Mouse (Mus musculus) ES-Bruce4 (cell line): ENCODE measurements at regions not wholly inside any gene's neighbourhood (a gene's known extent, or its start where the extent isn't known, plus 50 kb on each side); places are given as distances from the start of the nearest gene placed in this dataset.

Experiments
- H3K27ac ChIP-seq: 2 replicates; pipeline ENCODE4 v1.5.1; 2012; ENCODE audit warnings: low read length, inconsistent platforms; ENCODE audit not compliant: insufficient read depth
- H3K27me3 ChIP-seq: 2 replicates; pipeline ENCODE4 v1.6.1; 2012; ENCODE audit warnings: mild to moderate bottlenecking, low read length, inconsistent platforms; ENCODE audit not compliant: control insufficient read depth, poor library complexity, insufficient read depth, severe bottlenecking
- H3K36me3 ChIP-seq: 2 replicates; pipeline ENCODE4 v1.6.1; 2012; ENCODE audit warnings: inconsistent platforms, mild to moderate bottlenecking, low read length, moderate library complexity; ENCODE audit not compliant: control insufficient read depth, poor library complexity, insufficient read depth, severe bottlenecking
- H3K4me1 ChIP-seq: one replicate; pipeline ENCODE4 v1.8.1; 2011; ENCODE audit warnings: low read length; ENCODE audit not compliant: control insufficient read depth, insufficient read depth
- H3K4me3 ChIP-seq: 2 replicates; pipeline ENCODE4 v1.5.1; 2011; ENCODE audit warnings: low read depth, mild to moderate bottlenecking, low read length
- H3K9ac ChIP-seq: 2 replicates; pipeline ENCODE4 v1.6.1; 2012; ENCODE audit warnings: low read depth, mild to moderate bottlenecking, inconsistent platforms; ENCODE audit not compliant: poor library complexity, severe bottlenecking
- H3K9me3 ChIP-seq: replicated peaks from 2 replicates; pipeline ENCODE4 v1.6.1; 2012; ENCODE audit warnings: mild to moderate bottlenecking, low read length, inconsistent platforms; ENCODE audit not compliant: control insufficient read depth, poor library complexity, insufficient read depth, severe bottlenecking
- CTCF ChIP-seq: IDR thresholded peaks from one replicate; pipeline ENCODE4 v1.8.1; 2011; ENCODE audit warnings: low read depth, low read length
- EP300 ChIP-seq: IDR thresholded peaks from 2 replicates; pipeline ENCODE4 v1.6.1; 2011; ENCODE audit warnings: low read depth, low read length; ENCODE audit not compliant: insufficient read depth
- POLR2A ChIP-seq: IDR thresholded peaks from one replicate; pipeline ENCODE4 v1.8.1; 2011; ENCODE audit warnings: low read length; ENCODE audit not compliant: insufficient read depth

DNA sequence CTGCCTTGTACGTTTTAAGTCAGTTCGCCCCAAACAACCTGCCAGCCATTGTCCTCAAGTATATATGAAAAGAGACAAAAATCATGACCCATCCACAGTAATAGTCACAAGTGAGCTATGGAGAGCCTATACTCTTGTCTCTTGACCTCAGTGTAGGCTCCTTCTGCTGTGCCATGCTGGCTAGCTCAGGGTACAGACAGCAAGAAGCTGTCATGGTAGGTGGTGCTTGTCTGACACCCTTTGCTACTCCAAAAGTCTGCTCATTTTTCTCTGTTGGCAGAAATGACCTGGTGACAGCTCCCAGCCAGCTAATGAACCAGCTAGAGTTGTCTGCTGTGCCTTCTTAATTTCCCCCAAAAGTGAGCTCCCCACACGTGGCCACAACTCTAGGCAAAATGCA lies 75.3 kb upstream of the Tenm4 start:
- Histone ChIP-seq H3K9ac (no peak overlapping the region), H3K4me3 (no peak overlapping the region), H3K4me1 (no peaks in the 10 kb centered on the region), H3K27ac (no peak overlapping the region), H3K27me3 (no peaks in the 10 kb centered on the region; the same call in 1 of the 2 replicates), H3K9me3 (no peaks in the 10 kb centered on the region), H3K36me3 (no peaks in the 10 kb centered on the region)
- TF ChIP-seq CTCF (no peak), POLR2A (no peak), EP300 (no peak)

DNA sequence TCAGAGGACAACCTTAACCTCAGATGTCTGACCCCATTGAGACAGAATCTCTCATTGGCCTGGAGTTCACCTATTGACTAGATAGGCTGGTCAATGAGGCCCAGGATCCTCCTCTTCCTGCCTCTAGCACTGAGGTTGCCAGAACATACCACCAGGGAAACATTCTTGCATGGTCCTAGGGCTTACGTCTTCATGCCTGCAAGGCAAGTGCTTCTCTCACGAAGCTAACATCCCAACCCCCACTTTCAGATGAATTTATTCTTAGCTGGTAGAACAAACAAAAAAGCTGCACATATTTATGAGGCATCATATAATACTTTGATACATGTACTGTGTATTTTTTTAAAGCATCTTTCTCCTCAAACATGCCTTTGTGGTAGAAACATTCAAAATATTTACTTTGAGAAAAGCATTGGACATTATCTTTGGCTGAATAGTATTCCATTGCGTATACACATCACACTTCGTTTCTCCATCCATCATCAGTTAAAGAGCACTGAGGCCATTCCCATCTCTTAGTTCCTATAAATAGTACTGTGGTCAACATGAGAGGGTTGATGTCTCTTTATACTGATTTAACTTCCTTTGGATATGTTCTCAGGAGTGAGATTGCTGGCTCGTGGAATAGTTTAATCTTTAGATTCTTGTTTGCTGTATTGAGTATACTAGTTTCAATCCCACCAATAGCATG lies 72.2 kb upstream of the Tenm4 start:
- no peaks in the 10 kb centered on the region for H3K4me1 ChIP-seq
- no peaks in the 10 kb centered on the region; the same call in 1 of the 2 replicates for H3K27me3 ChIP-seq
- H3K4me3 ChIP-seq: no peak overlapping the region
- TF ChIP-seq EP300 (no peak), CTCF (no peak), POLR2A (no peak)
- no peaks in the 10 kb centered on the region for H3K9me3 ChIP-seq
- H3K36me3 ChIP-seq: no peaks in the 10 kb centered on the region
- H3K27ac ChIP-seq: no peak overlapping the region
- no peak overlapping the region for H3K9ac ChIP-seq

DNA sequence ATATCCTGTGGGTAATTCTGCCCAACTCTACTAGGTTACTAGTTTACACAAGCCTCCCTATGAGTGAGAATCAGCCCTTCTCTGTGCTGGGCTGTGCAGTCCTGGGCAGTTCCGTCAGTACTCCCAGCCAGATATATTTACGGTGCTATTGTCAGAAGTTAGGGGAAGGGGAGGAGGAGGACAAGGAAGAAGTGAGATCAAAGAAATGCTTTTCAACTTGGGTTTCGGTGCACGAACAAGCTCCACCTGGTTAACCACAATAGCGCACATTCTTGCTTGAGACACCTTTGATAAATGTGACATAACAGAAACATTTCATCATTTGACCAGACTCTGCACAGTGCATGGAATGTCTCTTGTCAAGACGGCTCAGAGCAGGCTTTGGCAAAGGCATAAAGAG lies 68.3 kb upstream of the Tenm4 start:
- Histone ChIP-seq H3K27me3 (no peaks in the 10 kb centered on the region; the same call in 1 of the 2 replicates), H3K36me3 (no peaks in the 10 kb centered on the region), H3K4me3 (no peak overlapping the region), H3K4me1 (no peaks in the 10 kb centered on the region), H3K9ac (no peak overlapping the region), H3K9me3 (no peaks in the 10 kb centered on the region), H3K27ac (no peak overlapping the region)
- TF ChIP-seq POLR2A: no peak
- TF ChIP-seq CTCF: no peak
- TF ChIP-seq EP300: no peak

DNA sequence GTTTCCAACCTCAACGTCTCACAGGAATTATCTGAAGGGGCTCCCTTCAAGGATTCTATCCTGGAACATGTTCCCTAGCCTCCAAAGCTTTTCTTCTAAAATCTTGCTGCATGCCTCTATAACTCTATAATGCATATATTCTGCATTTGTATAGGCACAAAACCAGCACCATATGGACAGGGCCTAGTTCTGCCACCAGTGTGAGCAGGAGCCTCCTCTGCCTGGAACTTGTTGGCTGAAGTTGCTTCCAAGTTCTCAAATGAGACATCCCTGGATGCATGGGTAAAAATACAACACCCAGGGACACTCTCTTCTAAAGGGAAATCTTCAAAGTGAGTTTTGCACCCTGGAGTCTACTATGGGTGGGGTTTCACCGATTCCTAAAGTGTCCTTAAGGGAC lies 62.3 kb upstream of the Tenm4 start:
- Histone ChIP-seq H3K36me3 (no peaks in the 10 kb centered on the region), H3K4me1 (no peaks in the 10 kb centered on the region), H3K4me3 (no peak overlapping the region), H3K27ac (no peak overlapping the region), H3K9ac (no peak overlapping the region), H3K27me3 (no peaks in the 10 kb centered on the region), H3K9me3 (no peaks in the 10 kb centered on the region)
- TF ChIP-seq EP300: no peak
- no peak for TF ChIP-seq CTCF
- TF ChIP-seq POLR2A: no peak

DNA sequence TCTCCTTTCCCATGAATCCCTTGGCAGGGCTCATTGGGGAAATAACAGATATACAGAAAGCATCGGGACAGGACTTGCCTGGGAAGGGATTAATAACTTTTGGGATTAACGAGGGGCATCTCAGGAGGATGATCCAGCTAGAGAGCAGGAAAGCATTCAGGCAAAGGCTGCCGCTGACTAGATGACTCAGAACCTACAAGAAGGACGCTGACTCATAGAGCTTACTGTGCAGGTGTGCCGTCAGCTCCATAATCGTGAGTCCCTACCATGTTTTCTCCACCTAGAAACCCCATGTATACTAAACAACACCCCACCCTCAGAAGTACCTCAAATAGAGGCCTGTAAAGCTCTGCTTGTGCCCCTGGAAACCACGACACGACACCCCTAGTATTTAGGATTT lies 50.9 kb upstream of the Tenm4 start:
- no peak overlapping the region for H3K9ac ChIP-seq
- H3K27me3 ChIP-seq: no peaks in the 10 kb centered on the region; the same call in 1 of the 2 replicates
- no peaks in the 10 kb centered on the region for H3K9me3 ChIP-seq
- H3K27ac ChIP-seq: no peak overlapping the region
- no peak overlapping the region for H3K4me3 ChIP-seq
- H3K4me1 ChIP-seq: no peaks in the 10 kb centered on the region
- TF ChIP-seq EP300 (no peak), CTCF (no peak), POLR2A (no peak)
- H3K36me3 ChIP-seq: no peaks in the 10 kb centered on the region
